Comparison of ENCODE assay signal across 8 mouse cellular contexts in genomic region chr15:95932358-95932757, GRCm38 (mm10).
DNase-seq lines count a peak whose midpoint lies in the region; ATAC-seq lines count a peak whose summit lies in the region.

No protein-coding gene starts in this region.

- H3K4me3 ChIP-seq in embryonic facial prominence, embryonic 14.5 days (ENCODE audit: low read depth, low read length): no peak overlapping the region
- no peak overlapping the region for H3K4me3 ChIP-seq in embryonic facial prominence, embryonic 10.5 days

- H3K4me2 ChIP-seq in embryonic facial prominence, embryonic 14.5 days (ENCODE audit: low read depth, low read length): no peak overlapping the region

- H3K27ac ChIP-seq in embryonic facial prominence, embryonic 14.5 days (replicated peaks; ENCODE audit: low read depth, low read length): peak overlapping the region; percentile 55; the same call in 1 of the 2 replicates
- H3K27ac ChIP-seq in embryonic facial prominence, embryonic 10.5 days (replicated peaks): no peak overlapping the region

- peaks cover 43% of the 10 kb centered on the region for H3K36me3 ChIP-seq in embryonic facial prominence, embryonic 14.5 days (ENCODE audit: control insufficient read depth, insufficient read depth, low read length)
- peaks cover 60% of the 10 kb centered on the region for H3K36me3 ChIP-seq in embryonic facial prominence, embryonic 10.5 days (replicated peaks)

- H3K27me3 ChIP-seq in embryonic facial prominence, embryonic 14.5 days (replicated peaks; ENCODE audit: control insufficient read depth, insufficient read depth, low read length): no peaks in the 10 kb centered on the region
- no peaks in the 10 kb centered on the region for H3K27me3 ChIP-seq in embryonic facial prominence, embryonic 10.5 days (replicated peaks; ENCODE audit: low read depth, poor library complexity, severe bottlenecking)

- no peak overlapping the region for H3K9ac ChIP-seq in embryonic facial prominence, embryonic 14.5 days (ENCODE audit: low read depth, low read length)

- no peaks in the 10 kb centered on the region for H3K9me3 ChIP-seq in embryonic facial prominence, embryonic 14.5 days (ENCODE audit: control insufficient read depth, low read length)
- no peaks in the 10 kb centered on the region for H3K9me3 ChIP-seq in embryonic facial prominence, embryonic 10.5 days

- no peak for ATAC-seq in embryonic facial prominence, embryonic 14.5 days (ENCODE audit: low read depth)

- 82% methylated on average over 5 of the region's 5 CpGs for WGBS in embryonic facial prominence, embryonic 14.5 days
- WGBS in embryonic facial prominence, embryonic 10.5 days: 96% methylated on average over 5 of the region's 5 CpGs

- peaks cover 3% of the 10 kb centered on the region for H3K4me1 ChIP-seq in embryonic facial prominence, embryonic 14.5 days (ENCODE audit: control insufficient read depth, insufficient read depth, low read length)
- H3K4me1 ChIP-seq in embryonic facial prominence, embryonic 10.5 days: peaks cover 4% of the 10 kb centered on the region; the same call in 1 of the 2 replicates

- DNase-seq in embryonic facial prominence, embryonic 14.5 days (ENCODE audit: low spot score): no peak
- no peak for DNase-seq in embryonic facial prominence, embryonic 10.5 days (ENCODE audit: low spot score)
- peak; percentile 14 for DNase-seq in Muller cell, postnatal 12 days (ENCODE audit: inconsistent ontology term)
- DNase-seq in frontal cortex, postnatal 14 days (ENCODE audit: low spot score in 2 of 2): peak; percentile 53 to 59
- DNase-seq in layer of hippocampus, adult 8-10 months (ENCODE audit: low spot score in 2 of 2): peak; percentile 56 to 65
- peak; percentile 32 to 62 for DNase-seq in lung, postnatal 4 days
- no peak for DNase-seq in thymus, postnatal 10 days (ENCODE audit: low spot score in 2 of 2)
- no peak for DNase-seq in liver

Comparison
In these comparisons a context has a peak if more than half of its experiments do, and no peak if none do; other contexts are left out.
1. DNase-seq: peak in Muller cell, postnatal 12 days (single experiment), frontal cortex, postnatal 14 days (2 of 2), layer of hippocampus, adult 8-10 months (2 of 2) and lung, postnatal 4 days (2 of 2); none in embryonic facial prominence, embryonic 14.5 days (single experiment), embryonic facial prominence, embryonic 10.5 days (single experiment), thymus, postnatal 10 days (0 of 2) and liver (single experiment).